Mouse (Mus musculus): Measurements from ENCODE around the gene Ndc80. TPM values are rescaled to one million over a fixed set of nuclear protein-coding genes. Genes with fewer than 3 reads are reported as not detected.

Ndc80 gene
- total and polyA plus RNA-seq, 2 experiments from 2014 or later, result 4.0 to 5.7 TPM

GRCm38 (mm10) chr17:71479381-71479901, 47.2 kb downstream of the Ndc80 start:
- peaks cover 7% of the 10 kb centered on the region; the same call in 1 of the 2 replicates for H3K4me1 ChIP-seq (ENCODE audit: insufficient read depth)
- H3K9me3 ChIP-seq (ENCODE audit: low read length), result no peaks in the 10 kb centered on the region
- no peak overlapping the region for H3K27ac ChIP-seq (ENCODE audit: low read depth, low read length)
- ATAC-seq (no peak), DNase-seq (no peak)
- no peak overlapping the region for H3K4me2 ChIP-seq (ENCODE audit: low read depth)
- WGBS, result 72% methylated on average over 5 of the region's 5 CpGs
- H3K27me3 ChIP-seq (ENCODE audit: insufficient read depth, low read length), result no peaks in the 10 kb centered on the region
- H3K9ac ChIP-seq, result no peak overlapping the region
- no peaks in the 10 kb centered on the region for H3K36me3 ChIP-seq (ENCODE audit: insufficient read depth)
- no peak for TF ChIP-seq CTCF (IDR thresholded peaks at IDR 0.05; ENCODE audit: low read depth)
- no peak overlapping the region for H3K4me3 ChIP-seq (ENCODE audit: low read depth, low read length)

- 95% methylated on average over 8 of the region's 8 CpGs for WGBS
- TF ChIP-seq CTCF (IDR thresholded peaks at IDR 0.05; ENCODE audit: low read depth), result no peak
- DNase-seq (no peak), ATAC-seq (no peak)
- H3K4me1 ChIP-seq (ENCODE audit: insufficient read depth), result peaks cover 18% of the 10 kb centered on the region
- H3K4me3 ChIP-seq (ENCODE audit: low read depth, low read length), result no peak overlapping the region
- no peaks in the 10 kb centered on the region for H3K36me3 ChIP-seq (ENCODE audit: insufficient read depth)
- no peak overlapping the region for H3K9ac ChIP-seq
- H3K27ac ChIP-seq (ENCODE audit: low read depth, low read length), result no peak overlapping the region
- no peak overlapping the region for H3K4me2 ChIP-seq (ENCODE audit: low read depth)
- H3K9me3 ChIP-seq (ENCODE audit: low read length), result no peaks in the 10 kb centered on the region
- no peaks in the 10 kb centered on the region for H3K27me3 ChIP-seq (ENCODE audit: insufficient read depth, low read length)
These were observed 49.2 kb downstream of the Ndc80 start for GRCm38 (mm10) chr17:71477481-71477880.

- no peaks in the 10 kb centered on the region for H3K27me3 ChIP-seq (ENCODE audit: insufficient read depth, low read length)
- DNase-seq, result no peak
- H3K4me3 ChIP-seq (ENCODE audit: low read depth, low read length), result peak overlapping the region; percentile 96
- no peak for TF ChIP-seq CTCF (IDR thresholded peaks at IDR 0.05; ENCODE audit: low read depth)
- H3K27ac ChIP-seq (ENCODE audit: low read depth, low read length), result no peak overlapping the region
- 68% methylated on average over 7 of the region's 7 CpGs for WGBS
- ATAC-seq, result no peak
- H3K4me1 ChIP-seq (ENCODE audit: insufficient read depth), result peaks cover 18% of the 10 kb centered on the region
- H3K4me2 ChIP-seq (ENCODE audit: low read depth), result peak overlapping the region; percentile 84
- H3K9me3 ChIP-seq (ENCODE audit: low read length), result no peaks in the 10 kb centered on the region
- peak overlapping the region; percentile 95 for H3K9ac ChIP-seq
- H3K36me3 ChIP-seq (ENCODE audit: insufficient read depth), result no peaks in the 10 kb centered on the region
These were observed 50.2 kb downstream of the Ndc80 start for GRCm38 (mm10) chr17:71476346-71477020.

DNA sequence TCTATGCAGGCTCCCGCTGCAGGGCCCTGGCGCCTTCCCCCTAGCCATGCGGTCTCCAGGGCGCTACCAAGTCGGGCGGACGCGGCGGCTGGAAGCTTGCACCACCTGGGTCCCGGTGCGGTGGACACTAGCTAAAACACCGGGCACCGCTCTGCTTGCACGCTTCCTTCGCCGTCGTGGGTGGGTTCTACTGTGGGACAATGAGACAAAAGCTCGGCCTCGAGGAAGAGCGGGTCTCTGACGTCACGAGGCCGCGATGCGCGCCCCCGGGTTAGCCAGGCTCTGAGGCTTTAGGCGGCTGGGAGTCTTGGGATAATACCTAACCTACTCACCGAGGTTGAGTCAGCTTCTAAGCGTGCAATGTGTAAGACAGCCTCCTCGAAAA, 51.0 kb downstream of the Ndc80 start:
- Histone ChIP-seq H3K27ac (ENCODE audit: low read depth, low read length) (peak overlapping the region; percentile 98), H3K4me1 (ENCODE audit: insufficient read depth) (peaks cover 18% of the 10 kb centered on the region), H3K4me2 (ENCODE audit: low read depth) (peak overlapping the region; percentile 84), H3K4me3 (ENCODE audit: low read depth, low read length) (peak overlapping the region; percentile 96), H3K9me3 (ENCODE audit: low read length) (no peaks in the 10 kb centered on the region), H3K36me3 (ENCODE audit: insufficient read depth) (no peaks in the 10 kb centered on the region), H3K27me3 (ENCODE audit: insufficient read depth, low read length) (no peaks in the 10 kb centered on the region), H3K9ac (peak overlapping the region; percentile 95)
- peak; percentile 87 for DNase-seq
- ATAC-seq, result peak; percentile 77
- under 1% methylated on average over 30 of the region's 31 CpGs for WGBS
- no peak for TF ChIP-seq CTCF (IDR thresholded peaks at IDR 0.05; ENCODE audit: low read depth)

DNA sequence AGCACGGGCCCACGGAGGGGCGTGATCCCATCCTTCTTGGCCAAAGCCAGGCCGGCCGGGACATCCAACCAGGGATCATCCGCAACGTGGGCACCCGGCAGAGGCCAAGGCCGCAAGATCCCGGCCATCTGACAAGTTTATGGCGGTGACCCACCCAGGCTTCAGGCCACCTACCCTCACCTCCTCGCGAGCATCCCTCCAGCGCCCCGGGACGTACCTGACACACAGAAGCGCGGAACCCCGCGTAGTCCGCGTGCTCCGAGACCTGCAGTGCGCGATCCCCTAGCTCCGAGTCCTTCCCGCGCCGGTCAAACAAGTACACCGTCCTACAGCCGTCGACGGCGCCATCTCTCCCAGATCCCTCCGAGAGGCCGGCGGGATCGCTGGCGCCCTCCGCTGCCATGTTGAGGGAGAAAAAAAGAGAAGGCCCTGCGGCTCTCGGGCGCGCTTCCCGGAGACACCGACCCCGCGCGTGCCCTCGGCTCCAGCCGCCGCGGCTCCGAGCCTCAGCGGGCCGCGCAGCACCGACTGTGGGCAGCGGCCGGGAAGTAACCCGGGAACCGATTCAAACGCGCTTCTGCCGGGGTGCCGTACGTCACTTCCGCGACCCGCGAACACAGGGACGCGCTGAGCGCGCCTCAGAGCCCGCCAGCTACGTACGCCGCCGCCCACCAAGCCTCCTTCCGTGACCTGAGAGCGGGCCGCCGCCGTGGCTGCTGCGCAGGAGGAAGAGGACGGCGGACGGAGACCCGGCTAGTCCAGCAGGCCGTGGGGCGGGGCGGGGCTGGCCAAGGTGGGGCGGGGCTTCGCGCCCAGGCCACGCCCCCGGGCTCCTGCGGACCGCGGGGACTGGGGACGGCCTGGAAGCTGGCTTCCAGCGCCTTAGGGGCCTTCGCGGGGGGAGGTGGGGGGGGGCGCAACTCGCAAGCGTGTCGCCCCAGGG, 51.6 kb downstream of the Ndc80 start, which contains the start of gene Smchd1:
Gene Smchd1 (minus strand): TSS at position 582 of the 943 bp plus-strand sequence.
- ATAC-seq (peak; percentile 95), DNase-seq (peak; percentile 94)
- no peaks in the 10 kb centered on the region for H3K27me3 ChIP-seq (ENCODE audit: insufficient read depth, low read length)
- H3K9ac ChIP-seq, result peak within 1 kb of the TSS; percentile 95
- TF ChIP-seq CTCF (IDR thresholded peaks at IDR 0.05; ENCODE audit: low read depth), result peak; percentile 33; the same call in 1 of the 2 replicates
- peak within 1 kb of the TSS; percentile 98 for H3K27ac ChIP-seq (ENCODE audit: low read depth, low read length)
- peaks cover 18% of the 10 kb centered on the region for H3K4me1 ChIP-seq (ENCODE audit: insufficient read depth)
- peak within 1 kb of the TSS; percentile 84 for H3K4me2 ChIP-seq (ENCODE audit: low read depth)
- peak within 1 kb of the TSS; percentile 96 for H3K4me3 ChIP-seq (ENCODE audit: low read depth, low read length)
- WGBS, result 0% methylated on average over 97 of the region's 109 CpGs
- H3K36me3 ChIP-seq (ENCODE audit: insufficient read depth), result no peaks in the 10 kb centered on the region
- no peaks in the 10 kb centered on the region for H3K9me3 ChIP-seq (ENCODE audit: low read length)

GRCm38 (mm10) chr17:71474128-71474527, 52.5 kb downstream of the Ndc80 start:
- H3K27me3 ChIP-seq (ENCODE audit: insufficient read depth, low read length), result no peaks in the 10 kb centered on the region
- DNase-seq (no peak), ATAC-seq (no peak)
- peak overlapping the region; percentile 84 for H3K4me2 ChIP-seq (ENCODE audit: low read depth)
- H3K4me1 ChIP-seq (ENCODE audit: insufficient read depth), result peaks cover 18% of the 10 kb centered on the region
- no peaks in the 10 kb centered on the region for H3K9me3 ChIP-seq (ENCODE audit: low read length)
- 17% methylated on average over 8 of the region's 8 CpGs for WGBS
- H3K9ac ChIP-seq, result peak overlapping the region; percentile 95
- no peaks in the 10 kb centered on the region for H3K36me3 ChIP-seq (ENCODE audit: insufficient read depth)
- peak overlapping the region; percentile 96 for H3K4me3 ChIP-seq (ENCODE audit: low read depth, low read length)
- TF ChIP-seq CTCF (IDR thresholded peaks at IDR 0.05; ENCODE audit: low read depth), result no peak
- no peak overlapping the region for H3K27ac ChIP-seq (ENCODE audit: low read depth, low read length)

Data from forebrain, postnatal 0 days (tissue).